Mouse (Mus musculus) forebrain, postnatal 0 days (tissue): ENCODE measurements around the gene Gm20683. TPM values are rescaled to one million over a fixed set of nuclear protein-coding genes. Genes with fewer than 3 reads are reported as not detected.
A peak's percentile ranks its signal among the peaks of the same experiment; 100 is the strongest.

Source experiments
- ATAC-seq: fragments of 200-750 bp; cut with Nextera tagmentation; 2 replicates; pipeline ENCODE4 v1.8.0; 2017; ENCODE audit warnings: mild to moderate bottlenecking, moderate library complexity
- DNase-seq: peaks from one replicate; pipeline ENCODE4 v3.0.0-alpha.2; 2015
- H3K27ac ChIP-seq: fragments of 300-500 bp; sonication (generic); 2 replicates; pipeline ENCODE4 v1.5.1; 2014; ENCODE audit warnings: low read depth, mild to moderate bottlenecking, antibody characterized with exemption, low read length, moderate library complexity, mixed read lengths
- H3K27me3 ChIP-seq: fragments of 300-500 bp; sonication (generic); 2 replicates; pipeline ENCODE4 v1.6.1; 2014; ENCODE audit warnings: mild to moderate bottlenecking, low read length, mixed read lengths; ENCODE audit not compliant: insufficient read depth
- H3K36me3 ChIP-seq: fragments of 300-500 bp; sonication (generic); 2 replicates; pipeline ENCODE4 v1.6.1; 2014; ENCODE audit warnings: mild to moderate bottlenecking, moderate library complexity; ENCODE audit not compliant: insufficient read depth
- H3K4me1 ChIP-seq: fragments of 300-500 bp; sonication (generic); 2 replicates; pipeline ENCODE4 v1.6.1; 2014; ENCODE audit warnings: antibody characterized with exemption; ENCODE audit not compliant: insufficient read depth
- H3K4me2 ChIP-seq: fragments of 300-500 bp; sonication (generic); 2 replicates; pipeline ENCODE4 v1.6.1; 2014; ENCODE audit warnings: low read depth, mild to moderate bottlenecking, moderate library complexity
- H3K4me3 ChIP-seq: fragments of 300-500 bp; sonication (generic); 2 replicates; pipeline ENCODE4 v1.5.1; 2014; ENCODE audit warnings: low read depth, low read length, mixed read lengths
- H3K9ac ChIP-seq: fragments of 300-500 bp; sonication (generic); 2 replicates; pipeline ENCODE4 v1.6.1; 2014; ENCODE audit warnings: mild to moderate bottlenecking
- H3K9me3 ChIP-seq: fragments of 300-500 bp; sonication (generic); 2 replicates; pipeline ENCODE4 v1.6.1; 2016; ENCODE audit warnings: low read length
- CTCF ChIP-seq: sonication (generic); IDR thresholded peaks from 2 replicates; pipeline ENCODE4 v1.5.1; 2016; ENCODE audit warnings: antibody characterized with exemption, control low read depth, low read depth
- WGBS: fragments of 180-500 bp; shearing (Covaris S2); extraction: QIAGEN DNeasy Blood & Tissue Kit; methylation state at CpG from one replicate; pipeline ENCODE4 v1.1.7; 2014; 5-methylcytosine and 5-hydroxymethylcytosine counted together
- polyA plus RNA-seq: library from polyadenylated mRNA; unstranded; fragments of >200 nt; fragmentation: Nextera tagmentation; extraction: Ambion mirVana; gene quantifications from 2 replicates; pipeline ENCODE4 v1.2.1, GENCODE M21; 2015
- total RNA-seq: library from RNA; depleted of rRNA; stranded (reverse); fragments of >200 nt; gene quantifications from 2 replicates; pipeline ENCODE4 v1.2.3, GENCODE M21; 2014

Gm20683 gene
- total and polyA plus RNA-seq, 2 experiments from 2014 or later, result 12.3 to 23.8 TPM

DNA sequence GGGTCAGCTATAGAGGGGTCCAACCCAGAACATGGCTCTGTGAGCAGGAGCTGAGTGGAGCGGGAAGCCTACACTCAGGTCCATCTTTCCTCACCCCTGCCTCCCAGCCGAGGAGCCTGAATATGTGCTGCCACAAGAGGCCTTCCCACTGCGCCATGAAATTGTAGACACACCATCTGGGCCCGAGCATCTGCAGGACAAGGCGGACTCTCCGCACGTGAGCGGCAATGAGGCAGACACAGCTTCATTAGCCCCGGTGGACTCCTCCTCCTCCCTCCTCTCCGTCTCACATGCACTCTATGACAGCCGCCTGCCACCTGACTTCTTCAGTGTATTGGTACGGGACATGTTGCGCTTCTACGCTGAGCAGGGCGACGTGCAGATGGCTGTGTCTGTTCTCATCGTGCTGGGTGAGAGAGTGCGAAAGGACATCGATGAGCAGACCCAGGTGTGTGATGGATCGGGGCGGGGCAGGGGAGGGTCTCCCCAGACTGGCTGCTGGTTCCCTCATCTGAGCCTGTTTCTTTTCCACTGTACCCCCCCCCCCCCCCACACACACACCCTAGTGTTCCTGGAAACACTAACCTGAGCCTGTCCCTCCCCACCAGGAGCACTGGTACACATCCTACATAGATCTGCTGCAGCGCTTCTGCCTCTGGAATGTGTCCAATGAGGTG is 13.9 kb downstream of the Gm20683 start:
- TF ChIP-seq CTCF, result no peak
- Histone ChIP-seq H3K9me3 (no peaks in the 10 kb centered on the region), H3K4me2 (no peak overlapping the region), H3K36me3 (peaks cover 37% of the 10 kb centered on the region), H3K4me3 (no peak overlapping the region), H3K9ac (no peak overlapping the region; the same call in 1 of the 2 replicates), H3K27ac (no peak overlapping the region), H3K4me1 (peaks cover 34% of the 10 kb centered on the region), H3K27me3 (no peaks in the 10 kb centered on the region)
- ATAC-seq (no peak), DNase-seq (no peak)
- WGBS, result 91% methylated on average over 22 of the region's 22 CpGs

- ATAC-seq (no peak), DNase-seq (no peak)
- 93% methylated on average over 13 of the region's 13 CpGs for WGBS
- Histone ChIP-seq H3K9me3 (no peaks in the 10 kb centered on the region), H3K27me3 (no peaks in the 10 kb centered on the region), H3K27ac (no peak overlapping the region), H3K4me2 (no peak overlapping the region), H3K36me3 (peaks cover 37% of the 10 kb centered on the region), H3K4me3 (no peak overlapping the region), H3K4me1 (peaks cover 33% of the 10 kb centered on the region), H3K9ac (no peak overlapping the region)
- no peak for TF ChIP-seq CTCF
These were observed 14.6 kb downstream of the Gm20683 start for GRCm38 (mm10) chr17:25827011-25827410.

- Histone ChIP-seq H3K4me1 (peaks cover 24% of the 10 kb centered on the region), H3K4me2 (no peak overlapping the region)
- WGBS, result 95% methylated on average over 27 of the region's 27 CpGs
These were observed 15.5 kb downstream of the Gm20683 start for GRCm38 (mm10) chr17:25825984-25826570.

GRCm38 (mm10) chr17:25825311-25825710 is 16.3 kb downstream of the Gm20683 start:
- H3K9ac ChIP-seq, result no peak overlapping the region
- H3K4me3 ChIP-seq, result no peak overlapping the region
- ATAC-seq (no peak), DNase-seq (no peak)
- no peak for TF ChIP-seq CTCF
- no peak overlapping the region for H3K4me2 ChIP-seq
- 87% methylated on average over 6 of the region's 6 CpGs for WGBS
- peaks cover 24% of the 10 kb centered on the region for H3K4me1 ChIP-seq
- no peaks in the 10 kb centered on the region for H3K9me3 ChIP-seq
- H3K27ac ChIP-seq, result no peak overlapping the region
- H3K27me3 ChIP-seq, result no peaks in the 10 kb centered on the region
- peaks cover 27% of the 10 kb centered on the region for H3K36me3 ChIP-seq

More at GRCm38 (mm10) chr17:25825984-25826570, 15.5 kb downstream of the Gm20683 start:
- Histone ChIP-seq H3K9ac (no peak overlapping the region), H3K4me3 (no peak overlapping the region), H3K9me3 (no peaks in the 10 kb centered on the region), H3K36me3 (peaks cover 33% of the 10 kb centered on the region), H3K27me3 (no peaks in the 10 kb centered on the region), H3K27ac (no peak overlapping the region)
- no peak for TF ChIP-seq CTCF
- no peak for ATAC-seq
- DNase-seq, result no peak

- Histone ChIP-seq H3K4me3 (peak overlapping the region; percentile 52; the same call in 1 of the 2 replicates), H3K9me3 (no peaks in the 10 kb centered on the region), H3K36me3 (peaks cover 28% of the 10 kb centered on the region), H3K4me2 (peak overlapping the region; percentile 96), H3K4me1 (peaks cover 18% of the 10 kb centered on the region), H3K27me3 (no peaks in the 10 kb centered on the region), H3K27ac (no peak overlapping the region), H3K9ac (no peak overlapping the region)
- ATAC-seq (no peak), DNase-seq (no peak)
- 73% methylated on average over 17 of the region's 17 CpGs for WGBS
- no peak for TF ChIP-seq CTCF
These were observed 17.0 kb downstream of the Gm20683 start for GRCm38 (mm10) chr17:25824362-25825142.

DNA sequence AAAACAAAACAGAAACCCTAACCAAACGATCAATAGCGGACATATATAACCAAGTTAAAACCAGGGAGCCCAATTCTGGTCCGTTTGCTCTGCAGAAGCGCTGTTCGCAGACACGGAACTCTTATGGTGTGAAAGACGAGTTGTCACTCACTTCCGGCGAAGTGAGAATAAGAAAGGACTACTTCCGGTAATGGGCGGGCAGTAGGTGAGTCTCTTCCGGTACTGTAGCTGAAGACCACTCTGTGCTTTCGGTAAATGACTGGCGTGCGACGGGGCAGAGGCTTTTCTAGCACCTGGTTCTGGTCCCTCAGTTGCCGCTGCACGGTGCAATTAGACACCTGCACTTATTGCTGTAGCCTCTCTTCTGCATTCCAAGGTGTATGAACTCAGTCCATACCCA is 18.1 kb downstream of the Gm20683 start, which contains the start of gene Wdr24:
Gene Wdr24 (plus strand): TSS at position 176 of the 400 bp plus-strand sequence.
- H3K4me2 ChIP-seq, result peak within 1 kb of the TSS; percentile 96
- ATAC-seq, result peak; percentile 95
- WGBS, result 0% methylated on average over 18 of the region's 18 CpGs

More for the DNA sequence above, 18.1 kb downstream of the Gm20683 start, which contains the start of gene Wdr24:
- no peak for TF ChIP-seq CTCF
- H3K36me3 ChIP-seq, result peaks cover 36% of the 10 kb centered on the region
- H3K9me3 ChIP-seq, result no peaks in the 10 kb centered on the region
- no peaks in the 10 kb centered on the region for H3K27me3 ChIP-seq
- peak within 1 kb of the TSS; percentile 69 for H3K9ac ChIP-seq
- H3K4me3 ChIP-seq, result peak within 1 kb of the TSS; percentile 52
- peak; percentile 93 for DNase-seq
- peaks cover 16% of the 10 kb centered on the region for H3K4me1 ChIP-seq
- H3K27ac ChIP-seq, result peak within 1 kb of the TSS; percentile 66
